Mouse (Mus musculus) forebrain, embryonic 16.5 days (tissue): Measurements from ENCODE around the gene Ppp1r3g. TPM values are rescaled to one million over a fixed set of nuclear protein-coding genes. Genes with fewer than 3 reads are reported as not detected.
A peak's percentile ranks its signal among the peaks of the same experiment; 100 is the strongest.
"Not testable (repeated sequence)": the region's sequence is repeated elsewhere in the genome, so short reads cannot be mapped to it uniquely, and the experiment has no call there.

Experiments used
- ATAC-seq: fragments of 200-750 bp; cut with Nextera tagmentation; 2 replicates; pipeline ENCODE4 v1.8.0; 2017; ENCODE audit warnings: mild to moderate bottlenecking, moderate library complexity
- H3K27ac ChIP-seq: fragments of 300-500 bp; sonication (generic); 2 replicates; pipeline ENCODE4 v1.5.1; 2014; ENCODE audit warnings: low read length, control low read depth
- H3K27me3 ChIP-seq: fragments of 300-500 bp; sonication (generic); replicated peaks from 2 replicates; pipeline ENCODE4 v1.6.1; 2014; ENCODE audit warnings: low read length; ENCODE audit not compliant: control insufficient read depth, insufficient read depth
- H3K36me3 ChIP-seq: fragments of 300-500 bp; sonication (generic); 2 replicates; pipeline ENCODE4 v1.6.1; 2014; ENCODE audit not compliant: control insufficient read depth, insufficient read depth
- H3K4me1 ChIP-seq: fragments of 300-500 bp; sonication (generic); replicated peaks from 2 replicates; pipeline ENCODE4 v1.6.1; 2014; ENCODE audit warnings: low read length; ENCODE audit not compliant: control insufficient read depth, insufficient read depth
- H3K4me2 ChIP-seq: fragments of 300-500 bp; sonication (generic); 2 replicates; pipeline ENCODE4 v1.6.1; 2014; ENCODE audit warnings: mild to moderate bottlenecking, low read length, control low read depth
- H3K4me3 ChIP-seq: fragments of 300-500 bp; sonication (generic); replicated peaks from 2 replicates; pipeline ENCODE4 v1.5.1; 2014; ENCODE audit warnings: mild to moderate bottlenecking, low read length, control low read depth
- H3K9ac ChIP-seq: fragments of 300-500 bp; sonication (generic); replicated peaks from 2 replicates; pipeline ENCODE4 v1.6.1; 2014; ENCODE audit warnings: low read depth, low read length, control low read depth
- H3K9me3 ChIP-seq: fragments of 300-500 bp; sonication (generic); 2 replicates; pipeline ENCODE4 v1.6.1; 2016; ENCODE audit warnings: low read length; ENCODE audit not compliant: control insufficient read depth
- WGBS: fragments of 180-500 bp; shearing (Covaris S2); extraction: QIAGEN DNeasy Blood & Tissue Kit; methylation state at CpG from one replicate; pipeline ENCODE4 v1.1.7; 2014; 5-methylcytosine and 5-hydroxymethylcytosine counted together
- polyA plus RNA-seq: library from polyadenylated mRNA; unstranded; fragments of >200 nt; fragmentation: Nextera tagmentation; extraction: Ambion mirVana; gene quantifications from 2 replicates; pipeline ENCODE4 v1.2.1, GENCODE M21; 2015

The Ppp1r3g gene
- polyA plus RNA-seq, 1 experiment from 2014 or later: 1.1 TPM

DNA sequence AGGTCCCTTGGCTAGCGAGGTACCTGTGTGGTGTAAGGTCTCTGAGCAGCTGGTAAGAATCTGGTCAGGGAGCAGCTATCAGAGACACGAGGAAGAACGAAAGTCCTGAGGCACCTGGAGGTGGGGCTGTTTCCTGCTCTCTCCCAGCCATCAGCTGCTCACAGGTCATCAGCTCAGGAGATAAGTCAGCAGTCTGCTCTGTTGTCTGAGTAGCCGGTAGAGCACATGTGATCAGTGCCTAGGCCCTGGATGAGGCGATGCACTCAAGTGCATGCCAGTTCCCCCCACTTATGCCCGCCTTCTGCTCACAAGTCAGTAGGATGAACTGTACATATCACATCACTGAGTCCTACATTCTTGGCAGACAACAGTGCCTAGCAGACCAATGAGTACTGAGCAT, 24.3 kb downstream of the Ppp1r3g start:
- Histone ChIP-seq H3K27ac (no peak overlapping the region), H3K4me1 (peaks cover 10% of the 10 kb centered on the region), H3K27me3 (no peaks in the 10 kb centered on the region), H3K36me3 (no peaks in the 10 kb centered on the region), H3K9ac (no peak overlapping the region), H3K4me3 (no peak overlapping the region), H3K4me2 (no peak overlapping the region), H3K9me3 (no peaks in the 10 kb centered on the region)
- ATAC-seq: no peak
- 91% methylated on average over 6 of the region's 6 CpGs for WGBS

DNA sequence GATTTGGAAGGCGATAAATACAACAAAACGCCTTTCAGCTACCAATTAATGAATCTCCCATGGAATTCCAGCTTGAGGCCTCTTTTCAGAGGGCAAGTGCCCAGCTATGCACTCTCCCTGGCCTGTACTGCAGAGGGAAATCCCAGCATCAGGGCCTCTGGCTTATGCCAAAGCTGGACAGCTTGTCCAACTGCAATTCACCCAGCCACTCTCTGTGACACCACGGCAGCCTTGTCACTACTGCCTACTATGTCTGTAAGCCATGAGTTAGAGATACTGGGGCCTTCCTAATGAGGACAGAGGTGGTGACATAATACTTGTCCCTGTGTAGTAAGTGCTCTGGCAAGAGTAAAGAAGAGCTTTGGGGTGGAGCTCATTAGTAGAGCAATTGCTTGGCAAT, 30.7 kb downstream of the Ppp1r3g start:
- Histone ChIP-seq H3K4me3 (no peak overlapping the region), H3K9me3 (no peaks in the 10 kb centered on the region), H3K4me2 (no peak overlapping the region), H3K4me1 (peaks cover 5% of the 10 kb centered on the region), H3K27me3 (no peaks in the 10 kb centered on the region), H3K27ac (no peak overlapping the region), H3K9ac (no peak overlapping the region), H3K36me3 (no peaks in the 10 kb centered on the region)
- WGBS: 11% methylated on average over 3 of the region's 3 CpGs
- peak; percentile 55 for ATAC-seq

GRCm38 (mm10) chr13:35991185-35991584, 32.5 kb downstream of the Ppp1r3g start:
- ATAC-seq, H3K4me2 ChIP-seq, H3K36me3 ChIP-seq, H3K4me1 ChIP-seq, H3K4me3 ChIP-seq, H3K27me3 ChIP-seq, H3K9ac ChIP-seq, H3K9me3 ChIP-seq, H3K27ac ChIP-seq: not testable (repeated sequence)
- WGBS: 97% methylated on average over 20 of the region's 21 CpGs

- H3K9ac ChIP-seq: no peak overlapping the region
- peak; percentile 45 for ATAC-seq
- no peaks in the 10 kb centered on the region for H3K36me3 ChIP-seq
- WGBS: 48% methylated on average over 8 of the region's 8 CpGs
- H3K9me3 ChIP-seq: no peaks in the 10 kb centered on the region
- no peak overlapping the region for H3K4me2 ChIP-seq
- H3K4me1 ChIP-seq: peaks cover 5% of the 10 kb centered on the region
- H3K27ac ChIP-seq: no peak overlapping the region
- no peak overlapping the region for H3K4me3 ChIP-seq
- H3K27me3 ChIP-seq: no peaks in the 10 kb centered on the region
Observed at GRCm38 (mm10) chr13:35994067-35994466, 35.4 kb downstream of the Ppp1r3g start.

GRCm38 (mm10) chr13:35995231-35995630, 36.6 kb downstream of the Ppp1r3g start:
- no peak overlapping the region for H3K9ac ChIP-seq

GRCm38 (mm10) chr13:35995696-35996426, 37.2 kb downstream of the Ppp1r3g start:
- ATAC-seq: no peak
- no peaks in the 10 kb centered on the region for H3K27me3 ChIP-seq
- no peak overlapping the region for H3K4me2 ChIP-seq
- WGBS: 31% methylated on average over 2 of the region's 2 CpGs
- H3K4me3 ChIP-seq: no peak overlapping the region
- H3K36me3 ChIP-seq: no peaks in the 10 kb centered on the region
- no peaks in the 10 kb centered on the region for H3K9me3 ChIP-seq
- no peak overlapping the region for H3K9ac ChIP-seq
- no peak overlapping the region for H3K27ac ChIP-seq
- H3K4me1 ChIP-seq: peaks cover 5% of the 10 kb centered on the region

More at GRCm38 (mm10) chr13:35995231-35995630, 36.6 kb downstream of the Ppp1r3g start:
- Histone ChIP-seq H3K9me3 (no peaks in the 10 kb centered on the region), H3K4me3 (no peak overlapping the region), H3K4me2 (no peak overlapping the region), H3K27me3 (no peaks in the 10 kb centered on the region), H3K27ac (no peak overlapping the region), H3K4me1 (peaks cover 5% of the 10 kb centered on the region), H3K36me3 (no peaks in the 10 kb centered on the region)
- ATAC-seq: no peak
- 70% methylated on average over 3 of the region's 3 CpGs for WGBS

- Histone ChIP-seq H3K9me3 (no peaks in the 10 kb centered on the region), H3K9ac (no peak overlapping the region), H3K27ac (no peak overlapping the region), H3K27me3 (no peaks in the 10 kb centered on the region), H3K4me3 (no peak overlapping the region), H3K4me1 (peaks cover 5% of the 10 kb centered on the region), H3K4me2 (no peak overlapping the region), H3K36me3 (no peaks in the 10 kb centered on the region)
- no peak for ATAC-seq
- 89% methylated on average over 4 of the region's 4 CpGs for WGBS
Observed at GRCm38 (mm10) chr13:35997606-35998005, 39.0 kb downstream of the Ppp1r3g start.

- Histone ChIP-seq H3K4me3 (no peak overlapping the region), H3K9ac (no peak overlapping the region), H3K36me3 (no peaks in the 10 kb centered on the region), H3K27me3 (no peaks in the 10 kb centered on the region), H3K4me1 (no peaks in the 10 kb centered on the region), H3K9me3 (no peaks in the 10 kb centered on the region), H3K4me2 (no peak overlapping the region), H3K27ac (no peak overlapping the region)
- no peak for ATAC-seq
- WGBS: 85% methylated on average over 1 of the region's 1 CpGs
Observed at GRCm38 (mm10) chr13:36000798-36001197, 42.2 kb downstream of the Ppp1r3g start.

GRCm38 (mm10) chr13:36009981-36010380, 51.3 kb downstream of the Ppp1r3g start:
- no peaks in the 10 kb centered on the region for H3K9me3 ChIP-seq
- ATAC-seq: no peak
- H3K4me3 ChIP-seq: no peak overlapping the region
- no peaks in the 10 kb centered on the region for H3K27me3 ChIP-seq
- no peak overlapping the region for H3K27ac ChIP-seq
- no peaks in the 10 kb centered on the region for H3K4me1 ChIP-seq
- WGBS: 73% methylated on average over 2 of the region's 2 CpGs
- no peak overlapping the region for H3K9ac ChIP-seq
- H3K4me2 ChIP-seq: no peak overlapping the region
- H3K36me3 ChIP-seq: no peaks in the 10 kb centered on the region

DNA sequence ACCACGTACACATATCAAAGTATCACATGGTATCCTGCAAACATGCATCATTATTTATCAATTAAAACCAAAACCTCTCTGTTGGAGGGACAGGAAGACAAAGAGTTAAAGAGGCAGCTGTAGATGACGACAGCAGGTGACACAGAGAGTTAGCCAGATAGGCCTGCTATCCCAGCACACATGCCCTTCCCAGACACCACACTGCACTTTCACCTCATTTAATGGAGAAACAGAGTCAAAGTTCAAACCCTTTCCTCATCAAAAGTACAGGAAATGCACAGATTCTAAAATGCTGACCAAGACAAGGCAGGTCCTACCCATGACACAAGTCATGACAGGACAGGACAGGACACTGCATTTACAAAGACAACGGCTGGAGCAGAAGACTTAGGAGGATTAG, 57.0 kb downstream of the Ppp1r3g start:
- no peak overlapping the region for H3K4me2 ChIP-seq
- H3K4me1 ChIP-seq: peaks cover 11% of the 10 kb centered on the region
- H3K9ac ChIP-seq: no peak overlapping the region
- no peaks in the 10 kb centered on the region for H3K27me3 ChIP-seq
- H3K4me3 ChIP-seq: no peak overlapping the region
- ATAC-seq: no peak
- H3K9me3 ChIP-seq: no peaks in the 10 kb centered on the region
- 70% methylated on average over 3 of the region's 3 CpGs for WGBS
- no peaks in the 10 kb centered on the region for H3K36me3 ChIP-seq
- H3K27ac ChIP-seq: no peak overlapping the region
